Mouse (Mus musculus): Measurements from ENCODE around the gene Use1. TPM values are rescaled to one million over a fixed set of nuclear protein-coding genes. Genes with fewer than 3 reads are reported as not detected.

The Use1 gene
- polyA plus RNA-seq, 1 experiment from 2014 or later: 88.8 TPM

GRCm38 (mm10) chr8:71392871-71393270 lies 26.2 kb downstream of the Use1 start:
- Histone ChIP-seq H3K9me3 (no peaks in the 10 kb centered on the region), H3K27me3 (replicated peaks) (no peaks in the 10 kb centered on the region), H3K9ac (no peak overlapping the region), H3K4me3 (replicated peaks) (0 out of 2 replicates have a peak overlapping the region, but pooled peaks have one; percentile 5), H3K27ac (no peak overlapping the region), H3K36me3 (no peaks in the 10 kb centered on the region), H3K4me2 (peak overlapping the region; percentile 19; the same call in 1 of the 2 replicates), H3K4me1 (peaks cover 12% of the 10 kb centered on the region)
- no peak for ATAC-seq (ENCODE audit: insufficient read depth, low FRiP score, low read depth)
- WGBS: 13% methylated on average over 3 of the region's 3 CpGs

DNA sequence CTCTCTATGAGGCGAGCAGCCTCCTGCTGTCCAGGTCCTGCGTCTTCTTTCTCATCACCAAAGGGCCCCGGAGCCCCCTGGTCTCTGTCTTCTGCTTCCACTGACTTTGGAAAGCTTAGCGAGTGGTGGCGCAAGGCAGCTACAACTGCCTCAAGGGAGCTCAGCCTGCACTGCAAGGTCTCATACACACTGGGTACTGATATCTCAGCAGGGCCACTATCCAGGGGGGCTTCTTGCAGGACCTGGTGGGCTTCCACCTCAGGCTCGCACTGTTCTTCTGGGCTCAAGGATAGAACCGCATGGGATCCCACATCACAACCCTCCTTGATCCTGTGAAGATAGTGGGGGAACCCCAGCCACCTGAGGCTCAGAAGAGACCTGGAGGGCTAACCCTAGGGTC lies 27.8 kb downstream of the Use1 start:
- no peaks in the 10 kb centered on the region for H3K27me3 ChIP-seq (replicated peaks)
- H3K4me2 ChIP-seq: peak overlapping the region; percentile 17; the same call in 1 of the 2 replicates
- no peak overlapping the region for H3K9ac ChIP-seq
- H3K9me3 ChIP-seq: no peaks in the 10 kb centered on the region
- peaks cover 7% of the 10 kb centered on the region; the same call in 1 of the 2 replicates for H3K36me3 ChIP-seq
- WGBS: 74% methylated on average over 7 of the region's 7 CpGs
- H3K4me3 ChIP-seq (replicated peaks): no peak overlapping the region
- no peak overlapping the region for H3K27ac ChIP-seq
- no peak for ATAC-seq (ENCODE audit: insufficient read depth, low FRiP score, low read depth)
- peaks cover 12% of the 10 kb centered on the region for H3K4me1 ChIP-seq

DNA sequence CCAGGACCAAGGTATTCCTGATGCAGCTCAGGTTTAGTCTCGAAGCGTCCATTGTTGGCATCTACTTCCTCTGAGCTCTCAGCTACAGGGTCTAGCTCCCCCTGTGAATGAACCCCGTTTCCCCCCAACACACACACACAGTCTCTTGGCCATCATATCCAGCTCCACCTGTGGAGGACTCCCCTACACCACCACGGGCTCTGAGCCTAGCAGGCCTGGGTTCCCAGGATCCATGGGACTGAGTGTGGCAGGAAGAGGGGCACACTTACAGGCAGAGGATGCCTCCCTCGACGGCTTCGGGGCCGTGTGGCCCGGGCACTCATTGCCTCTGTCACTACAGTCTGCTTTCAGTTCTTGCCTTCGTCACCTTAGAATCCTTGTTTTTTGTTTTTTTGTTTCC lies 28.4 kb downstream of the Use1 start:
- H3K4me2 ChIP-seq: no peak overlapping the region

DNA sequence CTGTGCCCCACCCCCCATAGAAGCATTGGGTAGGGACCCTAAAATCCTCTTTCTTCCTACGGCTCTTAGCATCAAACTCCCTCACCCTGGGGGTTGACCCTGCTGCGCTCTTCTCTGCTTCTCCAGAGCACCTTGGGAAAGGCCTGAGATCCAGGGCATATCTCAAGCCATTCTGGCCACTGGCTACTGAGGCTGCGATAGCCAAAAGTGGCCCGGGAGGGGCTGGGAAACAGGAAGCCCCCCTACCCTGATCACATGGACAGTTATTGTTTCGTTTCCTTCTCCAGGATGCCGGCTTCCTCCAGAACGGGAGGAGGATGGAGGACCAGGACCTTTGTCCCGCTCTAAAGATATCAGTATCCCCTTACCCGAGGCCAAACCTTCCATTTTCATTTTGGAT lies 29.0 kb downstream of the Use1 start, which contains the start of gene Ushbp1:
Gene Ushbp1, minus strand, starts transcription at position 174 of the 400 bp plus-strand sequence.
- peak within 1 kb of the TSS; percentile 44 for H3K4me2 ChIP-seq
- no peaks in the 10 kb centered on the region for H3K9me3 ChIP-seq
- H3K4me3 ChIP-seq (replicated peaks): peak within 1 kb of the TSS; percentile 76
- H3K27me3 ChIP-seq (replicated peaks): no peaks in the 10 kb centered on the region
- H3K36me3 ChIP-seq: peaks cover 7% of the 10 kb centered on the region; the same call in 1 of the 2 replicates
- WGBS: 80% methylated on average over 9 of the region's 9 CpGs
- no peak within 1 kb of the TSS for H3K9ac ChIP-seq
- ATAC-seq (ENCODE audit: insufficient read depth, low FRiP score, low read depth): no peak
- peaks cover 12% of the 10 kb centered on the region for H3K4me1 ChIP-seq
- H3K27ac ChIP-seq: peak within 1 kb of the TSS; percentile 66

More for the DNA sequence above, 28.4 kb downstream of the Use1 start:
- 85% methylated on average over 10 of the region's 10 CpGs for WGBS
- H3K27me3 ChIP-seq (replicated peaks): no peaks in the 10 kb centered on the region
- no peaks in the 10 kb centered on the region for H3K9me3 ChIP-seq
- H3K4me1 ChIP-seq: peaks cover 12% of the 10 kb centered on the region
- H3K9ac ChIP-seq: no peak overlapping the region
- H3K36me3 ChIP-seq: peaks cover 7% of the 10 kb centered on the region; the same call in 1 of the 2 replicates
- ATAC-seq (ENCODE audit: insufficient read depth, low FRiP score, low read depth): no peak
- H3K4me3 ChIP-seq (replicated peaks): 0 out of 2 replicates have a peak overlapping the region, but pooled peaks have one; percentile 2
- H3K27ac ChIP-seq: no peak overlapping the region

DNA sequence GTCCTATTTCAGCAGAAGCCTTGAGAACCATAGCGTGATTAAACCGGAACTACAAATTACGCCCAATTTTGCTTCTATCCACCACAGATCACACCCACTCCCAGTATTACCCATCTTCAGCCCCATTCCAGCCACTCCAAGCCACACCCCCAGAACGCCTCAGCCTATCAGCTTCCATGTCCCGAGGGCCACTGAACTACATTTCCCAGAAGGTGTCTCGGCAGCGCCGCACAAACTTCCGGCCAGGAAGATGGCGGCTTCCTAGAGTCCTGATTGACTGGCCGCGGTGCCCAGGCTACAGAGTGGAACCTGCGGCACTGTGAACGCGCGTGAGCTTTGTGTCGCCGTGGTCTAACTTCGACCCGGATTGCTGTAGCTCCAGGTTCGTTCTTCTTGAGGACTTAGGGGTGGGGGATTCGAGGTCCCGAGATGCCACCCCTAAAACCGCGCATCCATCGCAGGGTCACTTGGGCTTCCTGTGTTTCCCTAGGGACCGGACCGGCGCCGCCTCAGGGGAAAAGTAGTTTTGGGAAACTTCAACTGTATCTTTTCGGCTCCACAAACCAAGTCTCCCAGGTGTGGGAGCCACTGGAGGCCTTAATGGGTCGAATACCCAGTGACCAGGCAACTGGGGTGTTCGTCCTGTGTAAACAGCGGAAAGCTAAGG lies 30.1 kb downstream of the Use1 start, which contains the start of gene Babam1:
Gene Babam1, plus strand, starts transcription at position 223 of the 667 bp plus-strand sequence.
- Histone ChIP-seq H3K4me1 (peaks cover 12% of the 10 kb centered on the region), H3K36me3 (peaks cover 7% of the 10 kb centered on the region; the same call in 1 of the 2 replicates), H3K4me3 (replicated peaks) (peak within 1 kb of the TSS; percentile 76), H3K27me3 (replicated peaks) (no peaks in the 10 kb centered on the region), H3K9ac (peak within 1 kb of the TSS; percentile 48), H3K4me2 (peak within 1 kb of the TSS; percentile 84), H3K9me3 (no peaks in the 10 kb centered on the region), H3K27ac (peak within 1 kb of the TSS; percentile 66)
- ATAC-seq (ENCODE audit: insufficient read depth, low FRiP score, low read depth): peak; percentile 95
- WGBS: under 1% methylated on average over 34 of the region's 34 CpGs

DNA sequence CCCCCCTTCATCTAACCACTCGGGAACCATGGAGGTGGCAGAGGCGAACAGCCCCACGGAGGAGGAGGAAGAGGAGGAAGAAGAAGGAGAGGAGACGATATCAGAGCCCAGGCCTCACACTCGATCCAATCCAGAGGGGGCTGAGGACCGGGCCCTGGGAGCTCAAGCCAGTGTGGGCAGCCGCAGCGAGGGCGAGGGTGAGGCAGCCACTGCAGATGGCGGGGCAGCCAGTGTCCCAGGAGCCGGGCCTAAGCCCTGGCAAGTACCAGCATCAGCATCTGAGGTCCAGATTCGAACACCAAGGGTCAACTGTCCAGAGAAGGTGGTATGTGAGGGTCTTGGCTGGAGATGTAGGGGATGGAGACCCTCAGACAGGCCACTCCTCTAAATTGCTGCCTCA lies 31.1 kb downstream of the Use1 start:
- Histone ChIP-seq H3K27ac (no peak overlapping the region), H3K27me3 (replicated peaks) (no peaks in the 10 kb centered on the region), H3K4me1 (peaks cover 12% of the 10 kb centered on the region), H3K36me3 (peaks cover 7% of the 10 kb centered on the region; the same call in 1 of the 2 replicates), H3K9ac (no peak overlapping the region), H3K4me2 (peak overlapping the region; percentile 84), H3K4me3 (replicated peaks) (peak overlapping the region; percentile 76), H3K9me3 (no peaks in the 10 kb centered on the region)
- ATAC-seq (ENCODE audit: insufficient read depth, low FRiP score, low read depth): no peak
- 84% methylated on average over 12 of the region's 12 CpGs for WGBS

- Histone ChIP-seq H3K27me3 (replicated peaks) (no peaks in the 10 kb centered on the region), H3K9me3 (no peaks in the 10 kb centered on the region), H3K4me1 (peaks cover 15% of the 10 kb centered on the region), H3K36me3 (peaks cover 7% of the 10 kb centered on the region; the same call in 1 of the 2 replicates), H3K9ac (no peak overlapping the region), H3K27ac (no peak overlapping the region), H3K4me2 (no peak overlapping the region), H3K4me3 (replicated peaks) (no peak overlapping the region)
- 93% methylated on average over 2 of the region's 2 CpGs for WGBS
- ATAC-seq (ENCODE audit: insufficient read depth, low FRiP score, low read depth): no peak
Measured at GRCm38 (mm10) chr8:71400826-71401225, 34.2 kb downstream of the Use1 start.

GRCm38 (mm10) chr8:71401454-71401853 lies 34.8 kb downstream of the Use1 start:
- Histone ChIP-seq H3K4me3 (replicated peaks) (no peak overlapping the region), H3K4me2 (no peak overlapping the region), H3K9me3 (no peaks in the 10 kb centered on the region), H3K27me3 (replicated peaks) (no peaks in the 10 kb centered on the region), H3K9ac (no peak overlapping the region), H3K27ac (no peak overlapping the region), H3K36me3 (peaks cover 7% of the 10 kb centered on the region; the same call in 1 of the 2 replicates), H3K4me1 (peaks cover 17% of the 10 kb centered on the region)
- ATAC-seq (ENCODE audit: insufficient read depth, low FRiP score, low read depth): no peak

DNA sequence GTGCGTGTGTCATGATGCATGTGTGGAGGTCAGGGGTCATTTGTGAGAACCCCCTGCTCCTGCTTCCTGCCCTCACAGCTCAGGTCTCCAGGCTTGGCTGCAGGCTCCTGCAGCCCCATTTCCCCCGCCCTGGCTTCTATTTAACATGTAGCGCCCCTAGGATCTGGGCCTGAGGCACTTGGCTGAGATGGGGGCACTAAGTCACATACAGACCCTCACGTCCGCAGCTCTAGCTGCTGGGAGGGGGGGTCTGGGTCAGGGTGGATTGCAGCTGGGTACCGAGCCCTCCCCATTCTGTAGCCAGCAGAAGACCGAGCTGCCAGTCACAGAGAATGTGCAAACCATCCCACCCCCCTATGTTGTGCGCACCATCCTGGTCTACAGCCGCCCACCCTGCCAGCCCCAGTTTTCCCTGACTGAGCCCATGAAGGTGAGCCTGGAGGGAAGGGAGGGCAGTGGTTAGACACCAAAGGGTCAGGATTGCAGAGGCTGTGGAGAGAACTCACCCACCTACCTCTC lies 35.9 kb downstream of the Use1 start:
- H3K4me1 ChIP-seq: peaks cover 23% of the 10 kb centered on the region
- no peaks in the 10 kb centered on the region for H3K27me3 ChIP-seq (replicated peaks)
- no peak overlapping the region for H3K27ac ChIP-seq
- no peaks in the 10 kb centered on the region for H3K9me3 ChIP-seq
- no peak overlapping the region for H3K4me3 ChIP-seq (replicated peaks)
- ATAC-seq (ENCODE audit: insufficient read depth, low FRiP score, low read depth): no peak
- H3K4me2 ChIP-seq: no peak overlapping the region
- peaks cover 10% of the 10 kb centered on the region for H3K36me3 ChIP-seq
- H3K9ac ChIP-seq: no peak overlapping the region
- 83% methylated on average over 9 of the region's 9 CpGs for WGBS

DNA sequence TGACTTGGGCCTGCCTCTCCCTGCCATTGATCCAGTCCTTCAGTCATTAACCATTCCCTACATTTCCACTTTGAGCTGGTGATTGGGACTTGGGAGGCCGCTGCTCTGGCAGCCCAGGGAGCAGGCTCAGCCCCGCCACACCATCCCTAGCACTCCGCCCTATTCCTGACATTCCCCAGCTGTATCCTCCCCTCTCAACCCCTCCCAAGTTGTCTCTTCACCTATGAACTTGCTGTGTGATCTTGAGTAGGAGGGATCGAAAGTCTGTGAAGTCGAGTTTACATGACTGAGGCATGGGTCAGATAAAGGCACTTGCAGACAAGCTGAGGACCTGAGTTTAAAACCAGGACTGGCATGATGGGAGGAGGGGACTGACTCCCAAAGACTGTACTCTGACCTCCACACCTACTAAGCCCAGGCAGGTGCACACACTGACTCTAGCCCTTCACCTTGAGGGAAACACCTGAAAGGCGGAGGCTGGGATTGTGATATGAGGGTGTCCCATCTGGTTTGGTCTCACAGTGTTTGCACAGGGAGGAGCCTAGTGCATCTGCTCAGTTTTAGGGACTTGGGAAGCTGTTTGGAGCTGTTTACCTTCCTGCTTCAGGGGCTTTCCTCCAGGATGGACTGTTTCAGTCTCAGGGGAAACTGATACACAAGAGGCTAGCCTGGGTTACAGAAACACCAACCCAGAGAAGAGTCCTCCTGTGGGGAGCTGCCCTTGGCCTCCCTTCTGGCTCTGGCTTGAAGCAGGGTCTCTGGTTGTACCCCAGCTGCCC lies 36.6 kb downstream of the Use1 start:
- Histone ChIP-seq H3K4me3 (replicated peaks) (no peak overlapping the region), H3K4me2 (no peak overlapping the region), H3K27ac (no peak overlapping the region), H3K9ac (no peak overlapping the region), H3K27me3 (replicated peaks) (no peaks in the 10 kb centered on the region), H3K36me3 (peaks cover 17% of the 10 kb centered on the region), H3K4me1 (peaks cover 23% of the 10 kb centered on the region), H3K9me3 (no peaks in the 10 kb centered on the region)
- ATAC-seq (ENCODE audit: insufficient read depth, low FRiP score, low read depth): no peak
- WGBS: 71% methylated on average over 6 of the region's 6 CpGs

DNA sequence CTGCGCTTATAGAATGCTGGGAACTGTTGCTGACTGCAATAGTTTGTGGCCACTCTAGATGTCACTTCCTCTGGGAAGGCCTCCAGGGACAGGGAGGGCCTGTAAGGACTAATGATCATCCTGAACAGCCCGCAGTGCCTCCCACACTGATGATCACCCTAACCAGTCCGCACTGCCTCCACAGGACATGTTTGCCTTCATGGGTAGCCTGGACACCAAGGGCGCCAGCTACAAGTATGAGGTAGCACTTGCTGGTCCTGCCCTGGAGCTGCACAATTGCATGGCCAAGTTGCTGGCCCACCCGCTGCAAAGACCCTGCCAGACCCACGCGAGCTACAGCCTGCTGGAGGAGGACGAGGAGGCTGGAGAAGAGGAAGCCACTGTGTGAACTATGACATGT lies 37.4 kb downstream of the Use1 start:
- Histone ChIP-seq H3K27ac (no peak overlapping the region), H3K9ac (no peak overlapping the region), H3K9me3 (no peaks in the 10 kb centered on the region), H3K4me3 (replicated peaks) (no peak overlapping the region), H3K27me3 (replicated peaks) (no peaks in the 10 kb centered on the region), H3K4me2 (no peak overlapping the region), H3K36me3 (peaks cover 14% of the 10 kb centered on the region), H3K4me1 (peaks cover 23% of the 10 kb centered on the region)
- ATAC-seq (ENCODE audit: insufficient read depth, low FRiP score, low read depth): no peak
- 83% methylated on average over 8 of the region's 8 CpGs for WGBS

- Histone ChIP-seq H3K27me3 (replicated peaks) (no peaks in the 10 kb centered on the region), H3K4me3 (replicated peaks) (no peak overlapping the region), H3K4me1 (peaks cover 23% of the 10 kb centered on the region), H3K36me3 (peaks cover 19% of the 10 kb centered on the region), H3K9me3 (no peaks in the 10 kb centered on the region), H3K4me2 (peak overlapping the region; percentile 98; the same call in 1 of the 2 replicates), H3K27ac (no peak overlapping the region), H3K9ac (no peak overlapping the region)
- 82% methylated on average over 9 of the region's 9 CpGs for WGBS
- no peak for ATAC-seq (ENCODE audit: insufficient read depth, low FRiP score, low read depth)
Measured at GRCm38 (mm10) chr8:71404951-71405351, 38.3 kb downstream of the Use1 start.

All from stomach, embryonic 15.5 days (tissue).